Mouse (Mus musculus): ENCODE data around the gene Selenoh. TPM values are rescaled to one million over a fixed set of nuclear protein-coding genes. Genes with fewer than 3 reads are reported as not detected.

Selenoh gene
- total and polyA plus RNA-seq, 2 experiments from 2014 or later = 194 to 228 TPM

GRCm38 (mm10) chr2:84669828-84670568, 572 bp downstream of the Selenoh start:
- Histone ChIP-seq H3K36me3 (ENCODE audit: insufficient read depth) (peaks cover 29% of the 10 kb centered on the region), H3K4me3 (ENCODE audit: low read depth, low read length) (peak overlapping the region; percentile 79), H3K9me3 (ENCODE audit: low read length) (no peaks in the 10 kb centered on the region), H3K4me1 (ENCODE audit: insufficient read depth) (no peaks in the 10 kb centered on the region), H3K27me3 (ENCODE audit: insufficient read depth, low read length) (no peaks in the 10 kb centered on the region), H3K27ac (ENCODE audit: low read depth, low read length) (peak overlapping the region; percentile 88), H3K4me2 (ENCODE audit: low read depth) (peak overlapping the region; percentile 78), H3K9ac (peak overlapping the region; percentile 78)
- no peak for TF ChIP-seq CTCF (IDR thresholded peaks at IDR 0.05; ENCODE audit: low read depth)
- peak; percentile 14 for DNase-seq
- peak; percentile 70 for ATAC-seq
- WGBS = 3% methylated on average over 36 of the region's 39 CpGs

DNA sequence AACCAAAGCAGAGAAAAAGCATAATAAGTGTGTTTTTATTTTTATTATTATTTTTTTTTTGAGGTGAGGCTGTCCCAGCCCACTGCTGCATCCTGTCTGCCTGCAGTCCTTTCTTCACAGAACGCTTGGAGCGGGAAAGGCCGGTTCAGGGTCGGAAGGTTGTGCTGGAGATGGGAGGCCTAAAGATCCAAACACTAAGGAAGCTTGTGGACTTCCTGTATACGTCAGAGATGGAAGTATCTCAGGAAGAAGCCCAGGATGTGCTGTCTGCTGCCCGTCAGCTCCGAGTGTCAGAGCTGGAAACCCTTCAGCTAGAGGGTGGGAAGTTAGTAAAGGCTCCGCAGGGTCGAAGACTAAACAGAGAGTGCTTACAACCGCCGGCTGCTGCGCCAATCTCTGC, 4.5 kb downstream of the Selenoh start:
- no peaks in the 10 kb centered on the region for H3K9me3 ChIP-seq (ENCODE audit: low read length)
- 0 out of 2 replicates have a peak, but pooled peaks cover 5% of the 10 kb centered on the region for H3K36me3 ChIP-seq (ENCODE audit: insufficient read depth)
- ATAC-seq (no peak), DNase-seq (no peak)
- no peak overlapping the region for H3K4me3 ChIP-seq (ENCODE audit: low read depth, low read length)
- H3K4me1 ChIP-seq (ENCODE audit: insufficient read depth) = no peaks in the 10 kb centered on the region
- H3K27me3 ChIP-seq (ENCODE audit: insufficient read depth, low read length) = no peaks in the 10 kb centered on the region
- no peak overlapping the region for H3K4me2 ChIP-seq (ENCODE audit: low read depth)
- H3K9ac ChIP-seq = no peak overlapping the region
- no peak for TF ChIP-seq CTCF (IDR thresholded peaks at IDR 0.05; ENCODE audit: low read depth)
- WGBS = 72% methylated on average over 12 of the region's 12 CpGs
- H3K27ac ChIP-seq (ENCODE audit: low read depth, low read length) = no peak overlapping the region

GRCm38 (mm10) chr2:84662866-84663265, 7.7 kb downstream of the Selenoh start:
- Histone ChIP-seq H3K4me2 (ENCODE audit: low read depth) (no peak overlapping the region), H3K4me1 (ENCODE audit: insufficient read depth) (no peaks in the 10 kb centered on the region), H3K4me3 (ENCODE audit: low read depth, low read length) (no peak overlapping the region), H3K27ac (ENCODE audit: low read depth, low read length) (no peak overlapping the region), H3K9me3 (ENCODE audit: low read length) (no peaks in the 10 kb centered on the region), H3K27me3 (ENCODE audit: insufficient read depth, low read length) (no peaks in the 10 kb centered on the region), H3K36me3 (ENCODE audit: insufficient read depth) (no peaks in the 10 kb centered on the region), H3K9ac (no peak overlapping the region)
- WGBS = 25% methylated on average over 2 of the region's 2 CpGs
- DNase-seq = peak; percentile 28
- TF ChIP-seq CTCF (IDR thresholded peaks at IDR 0.05; ENCODE audit: low read depth) = peak; percentile 49
- no peak; the same call in 1 of the 2 replicates for ATAC-seq

- no peak for ATAC-seq
- H3K27ac ChIP-seq (ENCODE audit: low read depth, low read length) = no peak overlapping the region
- no peaks in the 10 kb centered on the region for H3K9me3 ChIP-seq (ENCODE audit: low read length)
- no peak overlapping the region for H3K4me2 ChIP-seq (ENCODE audit: low read depth)
- WGBS = 72% methylated on average over 3 of the region's 3 CpGs
- H3K4me3 ChIP-seq (ENCODE audit: low read depth, low read length) = no peak overlapping the region
- DNase-seq = peak; percentile 23
- H3K27me3 ChIP-seq (ENCODE audit: insufficient read depth, low read length) = no peaks in the 10 kb centered on the region
- no peak overlapping the region for H3K9ac ChIP-seq
- H3K4me1 ChIP-seq (ENCODE audit: insufficient read depth) = no peaks in the 10 kb centered on the region
- peak; percentile 58 for TF ChIP-seq CTCF (IDR thresholded peaks at IDR 0.05; ENCODE audit: low read depth)
- H3K36me3 ChIP-seq (ENCODE audit: insufficient read depth) = no peaks in the 10 kb centered on the region
These were observed 10.3 kb downstream of the Selenoh start for GRCm38 (mm10) chr2:84660253-84660652.

GRCm38 (mm10) chr2:84658806-84659205, 11.8 kb downstream of the Selenoh start, which contains the start of gene Btbd18:
TSS of gene Btbd18 (plus strand) at chr2:84659079.
- Histone ChIP-seq H3K4me1 (ENCODE audit: insufficient read depth) (no peaks in the 10 kb centered on the region), H3K4me3 (ENCODE audit: low read depth, low read length) (no peak within 1 kb of the TSS), H3K9me3 (ENCODE audit: low read length) (no peaks in the 10 kb centered on the region), H3K27ac (ENCODE audit: low read depth, low read length) (no peak within 1 kb of the TSS), H3K36me3 (ENCODE audit: insufficient read depth) (no peaks in the 10 kb centered on the region), H3K27me3 (ENCODE audit: insufficient read depth, low read length) (no peaks in the 10 kb centered on the region), H3K9ac (no peak within 1 kb of the TSS), H3K4me2 (ENCODE audit: low read depth) (no peak within 1 kb of the TSS)
- ATAC-seq = no peak
- WGBS = 96% methylated on average over 32 of the region's 32 CpGs
- DNase-seq = no peak
- no peak for TF ChIP-seq CTCF (IDR thresholded peaks at IDR 0.05; ENCODE audit: low read depth)

GRCm38 (mm10) chr2:84655864-84656263, 14.7 kb downstream of the Selenoh start:
- TF ChIP-seq CTCF (IDR thresholded peaks at IDR 0.05; ENCODE audit: low read depth) = no peak
- Histone ChIP-seq H3K4me2 (ENCODE audit: low read depth) (no peak overlapping the region), H3K9me3 (ENCODE audit: low read length) (no peaks in the 10 kb centered on the region), H3K4me1 (ENCODE audit: insufficient read depth) (no peaks in the 10 kb centered on the region), H3K9ac (no peak overlapping the region), H3K27ac (ENCODE audit: low read depth, low read length) (no peak overlapping the region), H3K27me3 (ENCODE audit: insufficient read depth, low read length) (no peaks in the 10 kb centered on the region), H3K4me3 (ENCODE audit: low read depth, low read length) (no peak overlapping the region), H3K36me3 (ENCODE audit: insufficient read depth) (no peaks in the 10 kb centered on the region)
- no peak for ATAC-seq
- DNase-seq = no peak
- WGBS = 59% methylated on average over 1 of the region's 1 CpGs

DNA sequence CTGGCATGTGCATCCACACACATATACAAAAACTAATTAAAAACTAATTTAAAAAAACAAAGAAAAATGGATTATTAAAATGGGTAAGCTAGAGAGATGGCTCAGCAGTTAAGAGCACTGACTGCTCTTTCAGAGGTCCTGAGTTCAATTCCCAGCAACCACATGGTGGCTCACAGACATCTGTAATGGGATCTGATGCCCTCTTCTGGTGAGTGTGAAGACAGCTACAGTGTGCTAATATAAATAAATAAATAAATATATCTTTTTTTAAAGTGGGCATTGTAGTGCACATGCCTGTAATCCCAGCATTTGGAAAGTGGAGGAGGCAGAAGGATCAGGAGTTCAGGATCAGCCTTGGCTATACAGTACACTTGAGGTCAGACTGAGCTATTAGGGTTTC, 17.2 kb downstream of the Selenoh start:
- DNase-seq = no peak
- TF ChIP-seq CTCF (IDR thresholded peaks at IDR 0.05; ENCODE audit: low read depth) = 0 out of 2 replicates have a peak, but pooled peaks have one; percentile 36
- Histone ChIP-seq H3K9ac (no peak overlapping the region), H3K4me3 (ENCODE audit: low read depth, low read length) (no peak overlapping the region), H3K27me3 (ENCODE audit: insufficient read depth, low read length) (no peaks in the 10 kb centered on the region), H3K4me2 (ENCODE audit: low read depth) (no peak overlapping the region), H3K4me1 (ENCODE audit: insufficient read depth) (no peaks in the 10 kb centered on the region), H3K27ac (ENCODE audit: low read depth, low read length) (no peak overlapping the region), H3K36me3 (ENCODE audit: insufficient read depth) (no peaks in the 10 kb centered on the region), H3K9me3 (ENCODE audit: low read length) (no peaks in the 10 kb centered on the region)
- no peak for ATAC-seq

Measured in forebrain, postnatal 0 days (tissue).